Mouse (Mus musculus) embryo, embryonic 11 days (tissue): ENCODE data around the gene Tmem156.

Source experiments
- DNase-seq: peaks from one replicate; pipeline ENCODE4 v3.0.0-alpha.2; 2015

Tmem156 gene

DNA sequence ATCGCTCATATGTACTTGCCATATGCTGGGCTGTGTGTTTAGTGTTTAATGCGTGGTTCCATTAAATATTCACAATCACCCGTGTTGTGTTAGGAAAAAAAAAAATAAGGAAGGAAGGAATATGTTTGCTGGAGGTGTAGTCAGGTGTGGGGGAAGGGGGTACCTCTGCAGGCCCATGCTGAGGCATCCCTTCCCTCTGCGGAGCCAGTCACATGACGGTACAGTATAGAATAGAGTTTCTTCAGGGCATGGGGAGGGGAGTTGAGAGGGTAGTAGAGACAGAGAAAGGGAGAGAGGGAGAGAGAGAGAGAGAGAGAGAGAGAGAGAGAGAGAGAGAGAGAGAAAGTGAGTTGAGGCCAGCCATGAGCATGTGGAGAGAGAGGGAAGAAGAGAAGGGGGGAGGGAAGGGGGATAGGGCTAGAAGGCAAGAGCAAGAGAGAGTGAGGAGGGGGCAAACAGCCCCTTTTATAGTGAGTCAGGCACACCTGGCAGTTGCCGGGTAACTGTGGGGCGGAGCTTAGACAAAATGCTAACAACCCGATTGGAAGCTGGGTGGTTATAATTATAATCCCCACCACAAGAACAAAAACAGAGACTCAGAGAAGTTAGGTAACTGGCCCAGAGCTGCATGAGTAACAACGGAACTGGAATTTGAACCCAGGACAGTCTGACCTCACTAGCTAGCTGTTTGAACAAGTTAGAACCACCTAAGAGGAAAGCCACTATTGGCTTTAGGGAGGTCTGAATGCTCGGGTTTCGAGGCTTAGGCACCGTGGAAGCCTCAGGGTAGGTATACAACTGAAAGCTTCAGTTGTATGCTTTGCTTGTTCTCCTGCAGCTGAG, 45.3 kb downstream of the Tmem156 start:
- no peak for DNase-seq

DNA sequence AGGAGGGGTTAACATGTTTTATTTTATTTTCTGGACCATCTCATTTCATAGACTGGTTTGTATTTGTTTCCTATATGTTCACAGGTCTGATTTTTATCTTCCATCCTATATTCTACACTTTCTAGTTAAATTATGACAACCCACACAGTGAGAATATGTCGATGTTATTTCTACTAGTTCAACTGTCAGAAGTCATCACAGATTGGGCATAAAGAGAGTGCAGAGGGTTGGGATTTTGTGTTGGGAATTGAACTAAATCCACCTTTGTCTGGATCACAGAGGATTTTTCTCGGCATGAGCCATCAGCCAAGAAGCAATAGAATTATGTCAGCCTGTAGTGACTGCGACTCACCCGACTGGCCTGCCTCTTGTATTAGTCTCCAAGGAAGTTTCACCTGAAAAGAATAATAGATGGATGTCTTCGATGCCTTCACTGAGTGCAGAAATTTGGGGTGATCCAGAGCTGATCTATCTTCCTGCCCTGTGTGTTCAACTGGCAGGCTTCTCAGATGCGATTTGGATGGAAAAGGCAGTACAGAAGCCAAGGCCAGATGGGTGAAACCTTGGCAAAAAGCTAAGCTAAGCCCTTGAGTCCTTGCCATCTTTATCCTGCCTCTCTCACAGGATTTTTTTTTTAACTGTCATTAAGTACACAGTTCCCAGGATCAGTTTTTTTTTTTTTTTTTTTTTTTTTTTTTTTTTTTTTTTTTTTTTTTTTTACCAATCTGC, 46.1 kb downstream of the Tmem156 start:
- DNase-seq = no peak

DNA sequence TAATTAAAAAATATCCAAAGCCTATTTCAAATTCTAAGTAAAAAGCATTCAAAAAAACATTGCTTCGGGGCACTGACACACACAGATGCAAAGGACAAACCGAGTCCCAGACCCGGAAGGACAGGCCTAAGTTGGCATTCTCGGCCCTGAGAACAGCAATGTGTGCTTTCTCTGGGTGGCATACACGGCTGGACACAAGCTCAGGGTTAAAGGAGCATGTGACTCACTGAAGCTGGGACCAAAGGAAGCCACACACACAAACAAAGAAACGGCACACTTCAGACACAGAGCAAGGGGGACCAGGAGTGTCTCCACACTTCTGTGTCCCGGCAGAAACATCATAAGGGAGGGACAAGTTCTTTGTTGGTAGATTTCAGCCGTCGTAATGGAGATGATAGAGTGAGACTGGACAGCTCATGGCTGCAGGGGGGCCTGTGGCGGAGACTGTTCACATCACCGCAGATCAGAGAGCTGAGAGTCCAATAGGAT, 48.5 kb downstream of the Tmem156 start:
- no peak for DNase-seq

DNA sequence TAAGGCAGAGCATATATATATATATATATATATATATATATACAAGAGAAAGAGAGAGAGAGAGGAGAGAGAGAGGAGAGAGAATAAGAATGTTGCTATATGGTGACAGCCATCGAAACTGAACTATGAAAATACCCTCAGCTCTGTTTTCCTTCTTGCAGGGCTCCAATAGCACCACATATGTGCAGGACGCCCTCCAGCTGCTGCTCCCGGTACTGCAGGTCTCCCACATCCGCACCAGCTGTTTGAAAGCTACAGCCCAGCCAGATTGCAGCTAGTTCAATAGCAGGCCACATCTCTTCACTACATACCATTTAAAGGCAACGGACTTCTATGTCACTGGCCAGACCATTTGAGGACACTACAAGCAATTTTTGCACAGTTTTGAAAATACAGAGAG, 51.5 kb downstream of the Tmem156 start:
- DNase-seq = no peak

DNA sequence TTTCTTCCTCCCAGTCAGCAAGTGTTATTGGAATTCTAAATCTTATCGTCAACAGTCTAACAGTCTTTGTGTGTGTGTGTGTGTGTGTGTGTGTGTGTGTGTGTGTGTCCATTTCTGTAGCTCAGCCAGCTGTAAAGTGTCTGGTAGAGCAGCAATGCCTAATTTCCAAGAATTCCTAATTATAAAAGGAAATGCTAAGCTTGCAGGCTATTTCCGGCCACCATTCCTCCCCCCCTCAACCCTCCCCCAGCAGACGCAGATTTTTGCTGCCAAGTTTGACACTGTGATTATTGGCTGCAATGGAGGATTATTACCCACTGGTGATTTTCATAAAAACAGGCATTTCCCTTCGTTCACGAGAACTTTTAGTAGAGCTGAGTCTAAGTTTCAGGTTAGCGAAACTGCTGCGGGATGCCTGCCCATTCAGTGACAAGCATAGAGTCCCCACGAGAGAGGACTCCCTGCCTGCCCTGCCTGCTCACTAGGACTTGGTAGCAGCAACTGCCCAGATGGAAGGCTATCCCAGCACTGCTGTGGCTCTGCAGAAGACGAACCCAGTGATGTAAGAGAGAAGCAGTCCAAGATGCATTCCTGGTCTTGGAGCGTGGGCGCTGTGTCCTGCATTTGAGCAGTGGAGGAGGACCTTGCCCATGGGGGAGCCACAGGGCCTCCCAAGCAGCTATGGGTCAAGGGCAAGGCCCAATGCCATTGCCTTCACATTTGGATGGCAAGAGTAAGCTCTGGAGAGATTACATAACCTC, 52.9 kb downstream of the Tmem156 start:
- no peak for DNase-seq

DNA sequence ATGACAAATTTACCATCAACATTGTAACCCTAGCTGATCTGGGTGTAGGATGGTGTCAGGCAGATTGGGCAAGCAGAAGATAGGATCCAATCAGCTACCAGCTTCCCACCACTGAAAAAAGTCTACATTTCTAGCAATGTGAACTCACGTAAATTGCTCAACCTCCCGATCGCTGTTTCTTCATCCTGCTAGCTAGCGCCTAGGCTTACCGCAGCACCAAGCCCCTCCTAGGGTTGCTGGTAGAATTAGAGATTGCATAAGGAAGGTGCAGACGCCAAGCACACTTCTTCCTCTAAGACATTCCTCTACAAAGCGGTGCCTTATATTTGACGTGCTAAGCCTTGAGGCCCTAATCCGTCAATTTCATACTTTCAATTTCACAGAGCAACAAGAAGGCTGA, 53.6 kb downstream of the Tmem156 start:
- DNase-seq = no peak

DNA sequence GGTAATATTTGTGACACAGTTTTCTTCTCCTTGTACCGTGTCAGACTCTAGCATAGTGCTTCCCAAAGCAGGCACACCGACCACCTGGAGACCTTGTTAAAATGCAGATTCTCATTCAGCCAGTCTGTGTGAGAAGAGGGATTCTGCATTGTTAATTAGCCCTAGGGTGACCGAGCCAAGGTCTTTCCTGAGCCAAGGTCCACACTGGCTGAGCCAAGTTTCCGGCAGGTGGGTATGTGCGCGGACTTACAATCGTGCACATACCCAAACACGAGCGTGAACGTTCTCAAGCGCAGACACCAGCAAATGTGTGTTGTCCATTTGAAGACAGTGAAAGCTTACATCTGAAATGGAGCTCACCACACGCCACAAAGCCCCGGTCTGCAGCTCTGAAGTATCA, 55.3 kb downstream of the Tmem156 start:
- DNase-seq = no peak

DNA sequence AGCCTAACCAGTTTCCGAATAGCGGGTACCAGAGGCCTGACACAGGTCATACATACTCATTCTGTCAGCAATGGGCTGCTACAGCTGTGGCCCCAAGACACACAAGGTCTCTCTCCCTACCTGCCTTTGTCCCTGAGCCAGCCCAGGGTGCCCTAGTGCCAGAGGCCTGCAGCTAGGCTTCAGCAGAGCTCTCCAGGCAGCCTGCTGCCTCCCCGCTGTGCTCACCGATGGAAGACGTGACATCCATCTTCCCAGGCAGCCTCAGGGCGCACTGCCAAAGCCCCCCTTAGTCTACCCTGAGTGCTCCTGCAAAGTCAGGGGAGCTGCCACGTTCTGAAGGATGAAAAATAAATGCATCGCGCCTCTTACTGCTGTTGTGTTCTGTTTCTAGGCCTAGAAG, 63.9 kb downstream of the Tmem156 start:
- no peak for DNase-seq

DNA sequence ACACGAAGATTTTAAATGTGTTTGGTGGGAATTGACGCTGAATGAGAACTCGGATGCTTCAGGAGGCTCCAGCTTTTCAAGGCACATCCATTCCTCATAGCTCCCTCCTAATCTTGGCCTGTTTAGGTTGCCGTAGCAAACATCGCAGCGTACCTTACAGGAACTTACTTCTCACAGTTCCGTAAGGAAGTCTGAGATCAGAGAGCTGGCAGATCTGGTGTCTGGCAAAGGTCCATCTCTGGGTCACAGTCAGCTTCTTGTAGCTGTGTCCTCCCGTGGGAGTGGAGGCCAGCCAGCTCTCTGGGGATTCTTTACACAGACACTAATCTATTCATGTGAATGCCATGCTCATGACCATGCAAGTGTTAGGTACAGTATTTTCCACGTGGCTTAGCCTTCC, 65.2 kb downstream of the Tmem156 start:
- no peak for DNase-seq

DNA sequence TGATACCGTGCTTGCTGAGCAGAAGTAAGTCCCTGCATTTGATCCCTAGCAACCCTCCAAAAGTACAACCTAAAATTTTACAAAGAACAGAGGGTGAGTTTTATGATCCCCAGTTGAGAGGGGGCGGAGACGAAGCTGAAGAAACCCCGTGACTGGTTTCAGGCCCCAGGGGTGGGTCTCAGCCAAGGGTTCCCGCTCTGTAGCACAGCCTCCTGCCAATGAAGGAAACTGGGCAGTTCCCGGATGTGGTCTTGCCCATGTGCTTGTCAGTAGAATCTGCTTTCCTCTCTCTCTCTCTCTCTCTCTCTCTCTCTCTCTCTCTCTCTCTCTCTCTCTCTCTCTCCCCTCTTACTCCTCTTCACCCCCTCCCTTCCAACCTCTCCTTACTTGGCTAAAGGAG, 66.0 kb downstream of the Tmem156 start:
- DNase-seq = no peak

DNA sequence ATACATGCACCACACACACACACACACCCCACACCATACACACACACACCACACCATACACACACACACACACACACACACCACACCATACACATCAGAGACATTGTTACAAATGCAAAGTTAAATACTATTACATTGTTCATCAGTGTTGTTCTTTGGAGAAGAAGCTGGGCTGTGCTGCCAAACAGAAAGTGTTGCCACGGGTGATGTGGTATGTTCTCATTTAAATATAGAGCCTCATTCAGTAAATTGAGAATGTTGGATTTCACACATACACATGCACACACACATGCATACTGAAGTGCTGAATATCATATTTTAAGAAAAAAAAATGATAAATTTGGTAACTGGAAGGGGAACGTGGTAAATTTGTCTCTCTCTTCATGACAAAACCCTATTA, 67.3 kb downstream of the Tmem156 start:
- no peak for DNase-seq

DNA sequence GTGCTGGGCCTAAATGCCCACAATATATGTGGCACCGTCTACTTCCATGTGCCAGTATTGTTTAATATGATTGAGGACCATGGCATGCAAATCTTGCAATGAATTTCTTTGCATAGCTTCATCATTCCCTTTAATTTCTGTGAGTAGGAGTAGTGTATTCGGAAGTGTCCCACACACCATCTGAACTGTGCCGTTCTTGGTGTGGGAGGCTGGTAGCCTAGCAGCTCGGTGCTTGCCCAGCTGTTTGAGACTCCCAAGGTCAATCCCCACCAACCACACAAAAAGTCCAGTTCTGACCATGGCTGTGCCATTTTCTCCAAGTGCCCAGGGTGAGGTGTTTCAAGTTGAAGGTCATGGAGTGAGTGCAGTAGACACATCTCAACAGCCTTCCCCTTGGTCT, 69.9 kb downstream of the Tmem156 start:
- no peak for DNase-seq

DNA sequence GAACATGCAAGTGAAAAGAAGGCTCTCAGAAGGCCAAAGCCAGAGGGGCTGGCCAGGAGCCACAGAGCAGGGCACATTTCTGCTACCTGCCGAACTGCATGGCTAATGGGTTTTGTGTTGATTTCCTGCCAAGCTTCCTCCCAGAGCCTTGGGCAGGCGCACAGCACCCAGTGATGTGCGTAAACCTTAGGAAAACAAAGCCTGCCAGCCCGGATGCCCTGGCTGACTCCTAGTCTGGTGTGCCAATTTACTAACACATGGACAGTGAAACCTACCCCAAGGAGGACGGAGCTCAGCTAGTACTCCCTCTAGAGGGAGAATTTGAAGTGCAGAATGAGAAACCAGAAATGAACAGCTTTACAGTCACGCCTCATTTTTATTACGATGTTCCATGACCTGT, 72.1 kb downstream of the Tmem156 start:
- no peak for DNase-seq

DNA sequence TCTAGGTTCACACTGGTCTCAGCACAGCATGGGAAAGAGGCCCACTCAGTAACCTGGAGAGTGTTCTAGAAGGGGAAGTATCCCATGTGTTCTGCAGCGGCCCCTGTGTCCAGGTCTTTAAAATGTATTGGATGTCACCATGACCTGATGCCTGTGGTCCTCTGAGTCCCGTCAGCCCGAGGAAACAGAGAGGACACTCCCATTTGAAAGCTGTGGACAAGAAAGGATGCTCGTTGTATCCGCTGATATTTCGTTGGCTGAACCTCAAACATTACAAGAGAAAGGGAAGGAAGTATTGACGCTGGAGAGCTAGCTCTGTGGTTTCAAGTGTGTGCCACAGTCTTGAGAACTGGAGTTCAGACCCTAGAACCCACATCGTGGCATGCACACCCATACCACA, 72.8 kb downstream of the Tmem156 start:
- DNase-seq = no peak

DNA sequence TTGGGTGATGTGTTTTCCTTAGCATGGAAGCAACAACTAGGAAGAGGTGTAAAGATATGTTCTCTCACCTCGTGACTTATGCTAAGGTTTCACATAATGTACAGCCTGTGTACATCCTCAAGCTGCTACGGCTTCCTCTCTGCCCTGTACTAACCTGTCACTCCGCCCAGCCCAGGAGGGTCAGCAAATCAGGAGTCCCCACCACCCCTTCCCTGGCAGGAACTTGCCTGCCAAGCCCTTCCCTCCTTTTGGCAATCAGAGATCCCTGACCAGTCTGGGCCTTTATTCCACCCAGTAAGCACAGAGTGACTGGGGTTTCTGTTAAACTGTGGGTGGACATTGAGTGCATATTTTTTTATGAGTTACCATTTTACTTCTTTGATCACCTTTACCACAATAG, 76.4 kb downstream of the Tmem156 start:
- no peak for DNase-seq

DNA sequence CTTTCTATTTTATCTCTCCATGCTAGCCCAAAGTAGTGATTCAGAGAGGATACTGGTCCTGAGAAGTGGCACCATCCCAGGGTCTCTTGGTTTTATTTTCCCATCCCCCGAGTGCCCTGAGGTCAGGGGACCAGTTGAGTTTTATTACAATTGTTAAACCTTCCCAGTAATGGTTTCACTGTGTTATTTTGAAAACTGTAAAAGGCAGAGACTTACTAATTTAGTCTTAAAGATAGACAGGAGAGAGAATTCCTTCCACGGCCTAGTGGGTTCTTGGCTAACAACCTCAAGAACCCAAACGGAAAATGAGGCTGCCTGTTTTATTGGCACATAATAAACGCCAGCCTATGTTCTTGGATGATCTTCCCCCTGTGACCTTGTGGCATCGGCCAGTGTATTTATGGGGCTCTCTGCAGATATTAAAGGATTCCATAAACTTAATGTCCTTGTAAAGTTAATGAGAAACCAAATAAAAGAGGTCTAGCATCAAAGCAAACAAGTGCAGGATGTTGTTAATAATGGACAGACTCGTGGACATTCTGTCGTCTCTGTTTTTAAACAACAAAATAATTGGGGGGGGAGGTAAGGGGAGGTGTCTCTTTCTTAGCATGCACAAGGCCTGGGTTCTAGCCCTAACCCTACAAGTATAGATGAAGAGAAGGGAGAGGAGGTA, 79.9 kb downstream of the Tmem156 start:
- no peak for DNase-seq

DNA sequence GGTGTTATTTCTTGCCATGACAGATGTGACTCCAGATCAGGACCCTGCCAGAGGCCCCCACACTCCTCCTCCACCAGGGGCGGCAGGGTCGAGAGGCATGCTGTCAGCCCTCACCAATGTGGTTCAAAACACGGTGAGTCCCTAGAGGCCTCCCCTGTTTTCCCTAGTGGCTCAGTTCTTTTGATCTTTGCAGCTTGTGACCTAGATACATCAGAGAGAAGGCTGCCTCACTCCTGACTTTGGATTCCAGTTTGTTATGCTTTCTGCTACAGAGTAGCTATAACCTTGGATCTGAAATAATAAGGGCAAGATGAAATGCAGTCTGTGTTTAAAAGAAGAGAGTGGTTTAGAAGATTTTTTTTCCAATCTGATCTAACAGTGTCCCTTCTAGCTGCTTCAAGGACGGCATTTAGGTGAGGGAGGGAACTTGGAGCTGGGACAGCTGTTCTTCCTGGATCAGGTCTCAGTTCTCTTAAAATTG, 85.9 kb downstream of the Tmem156 start:
- DNase-seq = peak; percentile 27

DNA sequence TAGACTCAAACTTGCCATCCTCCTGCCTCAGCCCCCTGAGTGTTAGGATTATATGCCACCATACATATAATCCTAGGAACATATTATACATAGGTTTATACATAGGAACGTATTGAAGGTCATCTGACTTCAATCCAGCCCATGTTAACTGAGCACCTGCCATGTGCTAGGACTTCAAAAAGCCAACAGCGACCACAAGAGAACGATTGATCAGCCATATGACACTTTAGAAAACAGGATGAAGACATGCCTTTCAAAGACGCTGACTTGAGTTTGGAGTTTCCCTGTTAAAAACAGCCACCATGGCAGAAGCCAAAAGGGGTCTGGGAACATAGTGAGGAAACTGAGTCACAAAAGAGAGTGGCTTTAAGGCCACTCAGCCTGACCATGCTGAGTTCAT, 86.7 kb downstream of the Tmem156 start:
- no peak for DNase-seq
